Mouse (Mus musculus) spleen, adult 18-20 months (tissue): Measurements from ENCODE around the gene Rbfox1.

Experiments
- DNase-seq, 2 experiments: peaks; one replicate each; pipeline ENCODE4 v3.0.0; 2022; ENCODE audit warnings: mixed read lengths in 2 of 2

Rbfox1 gene

GRCm38 (mm10) chr16:6963533-6963932, 1078.4 kb downstream of the Rbfox1 start:
- DNase-seq = no peak

DNA sequence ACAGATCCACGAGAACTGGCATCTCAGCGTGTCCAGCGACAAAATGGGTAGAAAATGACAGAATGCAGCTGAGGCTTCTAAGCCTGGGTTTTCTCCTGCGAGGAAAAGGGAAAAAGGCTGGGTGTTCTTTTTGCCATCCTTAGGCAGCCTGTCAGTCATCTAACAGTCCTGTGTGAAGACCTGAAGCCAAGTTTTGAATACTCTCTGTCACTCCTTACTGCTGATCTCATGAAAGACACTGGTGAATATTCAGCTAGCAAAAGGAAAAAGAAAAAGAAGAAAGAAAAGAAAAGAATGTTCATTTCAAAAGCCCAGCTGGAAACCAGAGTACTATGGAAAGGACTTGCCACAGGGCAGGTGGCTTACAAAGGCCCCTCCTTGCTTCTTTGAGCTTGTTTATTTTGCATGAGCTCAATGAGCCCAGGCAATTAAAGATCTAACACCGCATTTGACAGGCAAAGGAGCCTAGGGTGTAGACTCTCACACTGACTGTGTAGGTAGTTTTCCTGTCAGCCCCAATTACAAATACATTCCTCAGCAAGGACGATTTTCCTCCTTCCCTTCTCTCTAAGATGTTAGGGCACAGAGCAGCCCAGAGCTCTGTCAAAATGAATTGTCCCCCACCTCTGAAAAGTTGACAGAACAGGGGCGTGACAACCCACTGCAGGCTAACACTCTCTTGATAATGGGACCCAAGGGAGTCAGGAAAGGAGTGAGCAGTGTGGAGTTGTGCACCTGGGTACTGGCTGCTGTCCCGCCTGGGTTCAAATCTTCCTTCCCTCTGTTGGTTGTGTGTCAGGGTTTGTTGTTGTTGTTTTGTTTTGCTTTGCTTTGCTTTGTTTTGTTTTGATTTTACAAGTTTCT, 1079.8 kb downstream of the Rbfox1 start:
- no peak for DNase-seq

- no peak for DNase-seq
These were observed 1084.8 kb downstream of the Rbfox1 start for GRCm38 (mm10) chr16:6969986-6970385.

- DNase-seq = no peak
These were observed 1091.2 kb downstream of the Rbfox1 start for GRCm38 (mm10) chr16:6976341-6976740.

GRCm38 (mm10) chr16:6983947-6984346, 1098.8 kb downstream of the Rbfox1 start:
- no peak for DNase-seq

GRCm38 (mm10) chr16:6986031-6986430, 1100.9 kb downstream of the Rbfox1 start:
- no peak for DNase-seq

GRCm38 (mm10) chr16:6986494-6986893, 1101.3 kb downstream of the Rbfox1 start:
- no peak for DNase-seq

DNA sequence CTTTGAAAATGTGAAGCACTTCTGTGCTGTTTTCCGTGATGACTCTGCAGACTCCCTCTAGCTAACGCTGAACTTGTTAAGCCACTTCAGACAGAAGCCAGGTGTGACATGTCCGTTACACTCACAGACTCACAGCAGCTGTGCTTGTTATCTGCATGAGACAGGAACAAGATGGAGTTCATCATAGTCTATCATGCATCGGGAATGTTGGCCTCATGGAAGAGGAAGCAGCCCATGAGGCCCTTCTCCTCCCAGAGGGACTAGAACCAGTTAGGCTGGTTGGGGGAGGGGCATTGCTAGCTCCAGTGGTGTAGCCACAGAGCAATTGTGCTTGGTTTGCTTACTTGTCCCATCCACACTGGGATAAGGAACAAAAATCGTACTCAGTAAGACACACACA, 1107.1 kb downstream of the Rbfox1 start:
- DNase-seq = no peak

GRCm38 (mm10) chr16:6993180-6993579, 1108.0 kb downstream of the Rbfox1 start:
- no peak for DNase-seq

GRCm38 (mm10) chr16:6997109-6997508, 1112.0 kb downstream of the Rbfox1 start:
- no peak for DNase-seq

DNA sequence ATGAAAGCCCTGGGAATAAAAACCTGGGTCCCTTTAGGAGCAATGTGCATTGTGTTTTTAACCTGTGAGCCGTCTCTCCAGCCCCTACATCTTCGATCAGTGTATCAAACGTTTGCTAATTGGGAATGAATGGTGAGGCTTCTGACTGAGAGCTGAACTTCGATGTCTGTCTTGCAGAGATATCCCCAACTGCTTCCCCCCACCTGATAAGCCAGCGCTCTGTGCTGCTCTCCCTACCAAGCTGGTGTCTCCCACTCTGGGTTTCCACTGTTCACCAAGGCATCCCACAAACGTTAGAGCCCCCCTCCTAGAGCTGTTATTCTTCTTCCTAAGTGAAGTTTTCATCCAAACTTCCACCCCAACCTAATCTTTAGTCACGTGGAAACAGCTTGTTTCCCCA, 1112.7 kb downstream of the Rbfox1 start:
- no peak for DNase-seq

- DNase-seq = no peak
These were observed 1119.4 kb downstream of the Rbfox1 start for GRCm38 (mm10) chr16:7004565-7004964.

GRCm38 (mm10) chr16:7005478-7005877, 1120.3 kb downstream of the Rbfox1 start:
- peak in 1 of 2 experiments; percentile 2 for DNase-seq

GRCm38 (mm10) chr16:7017310-7017709, 1132.2 kb downstream of the Rbfox1 start:
- no peak for DNase-seq

DNA sequence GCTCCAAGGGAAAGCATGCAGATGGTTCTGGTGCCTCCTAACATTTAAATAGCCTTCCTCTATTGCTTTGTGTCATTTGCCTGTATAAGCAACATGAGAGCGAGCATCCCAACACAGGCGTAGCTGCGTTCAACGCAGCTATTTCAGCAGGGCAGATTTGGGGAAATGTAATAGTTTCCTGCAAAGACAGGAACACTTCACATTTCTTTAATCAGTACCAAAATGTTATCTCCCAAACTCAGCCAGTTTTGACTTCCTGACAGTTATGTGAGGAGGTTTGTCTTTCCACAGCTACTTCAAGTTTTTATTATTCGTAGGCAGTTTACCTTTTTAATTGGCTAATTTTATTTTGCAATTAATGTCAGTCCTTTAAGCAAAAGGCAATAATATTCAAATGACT, 1149.1 kb downstream of the Rbfox1 start:
- no peak for DNase-seq

DNA sequence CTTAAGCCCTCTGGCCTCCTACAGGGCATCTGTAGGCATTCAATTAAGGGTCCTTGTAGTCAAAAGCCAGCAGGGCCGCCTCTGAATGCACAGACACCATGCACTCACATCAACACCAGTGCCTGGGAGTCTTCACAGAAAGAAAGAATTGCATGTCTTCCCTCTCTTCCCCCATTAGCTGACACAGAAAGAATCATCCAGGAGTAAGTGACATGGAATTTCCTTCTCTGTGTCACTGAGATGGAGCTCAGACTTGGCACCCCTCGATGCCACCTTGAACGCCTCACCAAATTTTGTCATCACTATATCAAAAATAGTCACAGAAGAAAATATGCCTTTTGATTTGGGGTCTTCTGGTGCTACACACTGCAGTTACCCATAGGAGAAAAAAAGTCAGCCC, 1151.4 kb downstream of the Rbfox1 start:
- DNase-seq = no peak

- DNase-seq = no peak
These were observed 1151.8 kb downstream of the Rbfox1 start for GRCm38 (mm10) chr16:7036988-7037387.

- DNase-seq = no peak
These were observed 1153.6 kb downstream of the Rbfox1 start for GRCm38 (mm10) chr16:7038639-7039260.

DNA sequence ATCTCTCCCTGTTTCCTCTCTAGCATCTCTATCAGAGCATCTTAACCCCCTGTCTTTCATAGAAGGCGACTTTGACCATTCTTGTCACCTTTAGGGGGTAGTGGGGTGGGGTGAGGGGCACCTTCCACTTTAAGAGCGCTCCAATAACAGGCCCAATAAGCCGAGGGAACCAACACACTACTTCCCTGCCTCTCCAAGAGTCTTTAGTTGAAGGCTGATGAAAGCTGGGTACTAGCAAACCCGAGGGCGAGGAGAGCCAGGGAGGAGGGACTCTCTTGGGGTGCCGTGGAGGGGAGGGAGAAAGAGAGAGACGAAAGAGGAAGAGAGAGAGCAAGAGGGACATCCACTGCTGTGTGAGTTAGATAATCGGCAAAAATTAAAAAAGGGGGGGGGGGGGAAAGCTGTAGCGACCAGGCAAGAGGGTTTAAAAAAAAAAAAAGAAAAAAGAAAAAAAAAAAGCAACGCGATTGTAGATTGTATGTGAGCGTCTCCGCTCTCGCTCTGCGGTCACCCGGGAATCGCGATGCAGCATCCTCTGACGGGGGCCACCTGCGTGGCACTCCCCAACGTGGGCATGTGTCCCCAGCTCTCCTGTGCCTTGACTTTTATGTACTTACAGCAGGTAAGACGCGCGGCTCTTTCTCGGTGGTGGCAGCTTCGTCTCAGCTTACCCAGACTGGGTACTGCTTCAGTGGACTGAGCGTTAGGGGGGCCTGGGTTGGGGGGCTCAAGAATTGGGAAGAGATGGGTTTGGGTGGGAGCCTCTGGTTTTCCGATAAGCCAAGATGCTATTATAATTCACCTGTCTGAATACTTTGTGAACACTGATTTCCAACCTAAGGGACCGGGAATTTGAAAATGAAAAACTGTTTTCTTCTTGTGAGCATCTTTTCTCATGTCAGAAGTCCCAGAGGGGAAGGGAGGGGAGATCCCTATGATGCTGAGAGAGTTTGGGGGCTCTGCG, 1154.5 kb downstream of the Rbfox1 start:
- no peak for DNase-seq

GRCm38 (mm10) chr16:7040691-7041090, 1155.5 kb downstream of the Rbfox1 start:
- DNase-seq = no peak

DNA sequence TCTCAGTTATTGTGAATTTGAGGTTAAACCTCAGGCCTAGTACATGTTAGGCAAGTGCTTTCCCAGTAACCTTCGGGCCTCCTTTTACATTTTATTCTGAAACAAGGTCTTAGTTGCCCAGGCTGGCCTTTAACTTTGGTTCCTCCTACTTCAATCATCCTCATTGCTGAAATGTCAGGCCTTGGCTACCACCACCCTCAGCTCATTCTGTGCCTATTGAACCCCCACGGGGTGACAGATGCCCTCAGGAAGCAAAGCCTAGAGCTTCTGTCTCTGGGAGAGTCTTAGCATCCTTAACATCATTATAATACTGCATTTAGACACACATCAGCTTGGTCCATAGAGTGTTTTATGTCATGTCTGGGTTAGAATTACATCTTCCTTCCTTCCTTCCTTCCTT, 1162.3 kb downstream of the Rbfox1 start:
- no peak for DNase-seq

- no peak for DNase-seq
These were observed 1164.2 kb downstream of the Rbfox1 start for GRCm38 (mm10) chr16:7049162-7049971.
